Mouse (Mus musculus) lung, adult 2 months (tissue): ENCODE measurements at regions not wholly inside any gene's neighbourhood (a gene's known extent, or its start where the extent isn't known, plus 50 kb on each side); places are given as distances from the start of the nearest gene placed in this dataset.

ENCODE experiments used
- CTCF ChIP-seq: fragments of 200-500 bp; IDR thresholded peaks from 2 replicates; pipeline ENCODE4 v1.5.1; 2011; ENCODE audit warnings: mild to moderate bottlenecking, low read length, control low read depth; ENCODE audit not compliant: insufficient read depth
- POLR2A ChIP-seq: fragments of 200-500 bp; IDR thresholded peaks from 2 replicates; pipeline ENCODE4 v1.6.1; 2011; ENCODE audit warnings: low read depth, mild to moderate bottlenecking, control low read depth, low read length, borderline replicate concordance; ENCODE audit errors: extremely low read depth

DNA sequence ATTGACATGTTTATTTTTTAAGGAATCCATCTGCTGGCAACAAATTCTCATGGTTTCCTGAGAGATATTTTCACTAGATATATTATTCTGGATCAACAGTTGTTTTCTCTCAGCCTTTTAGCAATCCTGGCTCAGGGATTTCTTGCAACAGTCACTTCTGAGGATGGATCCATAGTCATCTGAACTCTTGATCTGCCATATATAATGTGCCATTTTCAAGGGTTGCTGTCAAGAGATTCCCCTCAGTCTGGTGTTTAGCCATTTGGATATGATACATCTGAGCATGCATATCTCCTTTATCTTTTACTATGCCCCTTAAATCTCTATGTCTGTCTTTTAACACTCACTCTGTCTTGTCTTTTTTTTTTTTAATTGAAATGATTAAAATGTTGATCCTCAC lies 130.3 kb upstream of the Neil3 start:
- TF ChIP-seq POLR2A: no peak
- no peak for TF ChIP-seq CTCF
